Mouse (Mus musculus) midbrain, embryonic 10.5 days (tissue): Measurements from ENCODE around the gene Accs. TPM values are rescaled to one million over a fixed set of nuclear protein-coding genes. Genes with fewer than 3 reads are reported as not detected.

Experiments
- DNase-seq: peaks from one replicate; pipeline ENCODE4 v3.0.0-alpha.2; 2017; ENCODE audit warnings: low spot score
- H3K27ac ChIP-seq: fragments of 300-500 bp; sonication (generic); replicated peaks from 2 replicates; pipeline ENCODE4 v1.5.1; 2016; ENCODE audit warnings: mild to moderate bottlenecking
- H3K27me3 ChIP-seq: fragments of 300-500 bp; sonication (generic); 2 replicates; pipeline ENCODE4 v1.6.1; 2016; ENCODE audit warnings: low read depth, mild to moderate bottlenecking; ENCODE audit not compliant: poor library complexity, severe bottlenecking
- H3K36me3 ChIP-seq: fragments of 300-500 bp; sonication (generic); 2 replicates; pipeline ENCODE4 v1.6.1; 2016; ENCODE audit warnings: mild to moderate bottlenecking, moderate library complexity
- H3K4me1 ChIP-seq: fragments of 300-500 bp; sonication (generic); 2 replicates; pipeline ENCODE4 v1.6.1; 2016
- H3K4me3 ChIP-seq: fragments of 300-500 bp; sonication (generic); 2 replicates; pipeline ENCODE4 v1.5.1; 2016; ENCODE audit warnings: mild to moderate bottlenecking, moderate library complexity
- H3K9me3 ChIP-seq: fragments of 300-500 bp; sonication (generic); replicated peaks from 2 replicates; pipeline ENCODE4 v1.6.1; 2016; ENCODE audit warnings: mild to moderate bottlenecking
- WGBS: fragments of 180-500 bp; shearing (Covaris S2); methylation state at CpG from one replicate; pipeline ENCODE4 v1.1.7; 2016; 5-methylcytosine and 5-hydroxymethylcytosine counted together
- polyA plus RNA-seq: library from polyadenylated mRNA; unstranded; fragments of >200 nt; fragmentation: Nextera tagmentation; extraction: Ambion mirVana; gene quantifications from 2 replicates; pipeline ENCODE4 v1.2.1, GENCODE M21; 2016

Accs gene
- polyA plus RNA-seq, 1 experiment from 2014 or later: 7.2 TPM

GRCm38 (mm10) chr2:93874606-93875005, 24.9 kb upstream of the Accs start:
- no peaks in the 10 kb centered on the region for H3K36me3 ChIP-seq
- H3K4me3 ChIP-seq: no peak overlapping the region
- H3K4me1 ChIP-seq: peaks cover 19% of the 10 kb centered on the region
- DNase-seq: no peak
- H3K27ac ChIP-seq: peak overlapping the region; percentile 52; the same call in 1 of the 2 replicates
- WGBS: 89% methylated on average over 3 of the region's 3 CpGs
- no peaks in the 10 kb centered on the region for H3K27me3 ChIP-seq
- H3K9me3 ChIP-seq: no peaks in the 10 kb centered on the region

- Histone ChIP-seq H3K4me1 (peaks cover 19% of the 10 kb centered on the region), H3K9me3 (no peaks in the 10 kb centered on the region), H3K36me3 (no peaks in the 10 kb centered on the region), H3K4me3 (no peak overlapping the region), H3K27me3 (no peaks in the 10 kb centered on the region), H3K27ac (peak overlapping the region; percentile 52)
- 34% methylated on average over 2 of the region's 2 CpGs for WGBS
- no peak for DNase-seq
These were observed 24.4 kb upstream of the Accs start for GRCm38 (mm10) chr2:93874227-93874514.

- Histone ChIP-seq H3K4me3 (no peak overlapping the region), H3K9me3 (no peaks in the 10 kb centered on the region), H3K4me1 (peaks cover 19% of the 10 kb centered on the region), H3K27me3 (no peaks in the 10 kb centered on the region), H3K36me3 (no peaks in the 10 kb centered on the region), H3K27ac (peak overlapping the region; percentile 63)
- DNase-seq: peak; percentile 22
- 23% methylated on average over 12 of the region's 12 CpGs for WGBS
These were observed 23.9 kb upstream of the Accs start for GRCm38 (mm10) chr2:93873449-93874226.

- Histone ChIP-seq H3K27me3 (no peaks in the 10 kb centered on the region), H3K36me3 (no peaks in the 10 kb centered on the region), H3K9me3 (no peaks in the 10 kb centered on the region), H3K4me3 (no peak overlapping the region), H3K4me1 (peaks cover 19% of the 10 kb centered on the region), H3K27ac (no peak overlapping the region)
- no peak for DNase-seq
- 79% methylated on average over 7 of the region's 7 CpGs for WGBS
These were observed 22.5 kb upstream of the Accs start for GRCm38 (mm10) chr2:93872257-93872656.

- 89% methylated on average over 4 of the region's 4 CpGs for WGBS
- Histone ChIP-seq H3K27ac (no peak overlapping the region; the same call in 1 of the 2 replicates), H3K4me1 (peaks cover 19% of the 10 kb centered on the region), H3K36me3 (no peaks in the 10 kb centered on the region), H3K9me3 (no peaks in the 10 kb centered on the region), H3K4me3 (no peak overlapping the region), H3K27me3 (no peaks in the 10 kb centered on the region)
- DNase-seq: no peak
These were observed 21.7 kb upstream of the Accs start for GRCm38 (mm10) chr2:93871411-93871925.

- H3K36me3 ChIP-seq: no peaks in the 10 kb centered on the region
- WGBS: 50% methylated on average over 4 of the region's 4 CpGs
- H3K4me3 ChIP-seq: no peak overlapping the region
- no peak overlapping the region; the same call in 1 of the 2 replicates for H3K27ac ChIP-seq
- peaks cover 19% of the 10 kb centered on the region for H3K4me1 ChIP-seq
- no peaks in the 10 kb centered on the region for H3K27me3 ChIP-seq
- H3K9me3 ChIP-seq: no peaks in the 10 kb centered on the region
- peak; percentile 73 for DNase-seq
These were observed 21.1 kb upstream of the Accs start for GRCm38 (mm10) chr2:93870842-93871241.

- no peaks in the 10 kb centered on the region for H3K9me3 ChIP-seq
- DNase-seq: no peak
- no peak within 1 kb of the TSS for H3K27ac ChIP-seq
- H3K4me1 ChIP-seq: peaks cover 14% of the 10 kb centered on the region
- H3K27me3 ChIP-seq: no peaks in the 10 kb centered on the region
- no peaks in the 10 kb centered on the region for H3K36me3 ChIP-seq
- H3K4me3 ChIP-seq: no peak within 1 kb of the TSS
- WGBS: 78% methylated on average over 7 of the region's 7 CpGs
These were observed 19.4 kb upstream of the Accs start, which contains the start of gene Accsl for GRCm38 (mm10) chr2:93869107-93869600. Gene Accsl (minus strand): TSS chr2:93869157.

GRCm38 (mm10) chr2:93868566-93868965, 18.8 kb upstream of the Accs start:
- Histone ChIP-seq H3K4me3 (no peak overlapping the region), H3K27ac (no peak overlapping the region), H3K4me1 (peaks cover 8% of the 10 kb centered on the region), H3K36me3 (no peaks in the 10 kb centered on the region), H3K9me3 (no peaks in the 10 kb centered on the region), H3K27me3 (no peaks in the 10 kb centered on the region)
- no peak for DNase-seq
- 86% methylated on average over 11 of the region's 11 CpGs for WGBS

- Histone ChIP-seq H3K27me3 (no peaks in the 10 kb centered on the region), H3K4me3 (no peak overlapping the region), H3K9me3 (no peaks in the 10 kb centered on the region), H3K4me1 (no peaks in the 10 kb centered on the region), H3K36me3 (no peaks in the 10 kb centered on the region), H3K27ac (no peak overlapping the region)
- WGBS: 61% methylated on average over 4 of the region's 4 CpGs
- no peak for DNase-seq
These were observed 13.5 kb upstream of the Accs start for GRCm38 (mm10) chr2:93863229-93863628.

GRCm38 (mm10) chr2:93858845-93859244, 9.1 kb upstream of the Accs start:
- DNase-seq: no peak
- WGBS: 75% methylated on average over 12 of the region's 12 CpGs
- Histone ChIP-seq H3K9me3 (no peaks in the 10 kb centered on the region), H3K4me1 (no peaks in the 10 kb centered on the region), H3K4me3 (no peak overlapping the region), H3K27ac (no peak overlapping the region), H3K27me3 (no peaks in the 10 kb centered on the region), H3K36me3 (no peaks in the 10 kb centered on the region)

- 89% methylated on average over 1 of the region's 1 CpGs for WGBS
- H3K4me3 ChIP-seq: no peak overlapping the region
- DNase-seq: no peak
- H3K9me3 ChIP-seq: no peaks in the 10 kb centered on the region
- H3K27ac ChIP-seq: no peak overlapping the region
- peaks cover 15% of the 10 kb centered on the region for H3K36me3 ChIP-seq
- peaks cover 19% of the 10 kb centered on the region for H3K4me1 ChIP-seq
- 0 out of 2 replicates have a peak, but pooled peaks cover 7% of the 10 kb centered on the region for H3K27me3 ChIP-seq
These were observed 1.6 kb upstream of the Accs start for GRCm38 (mm10) chr2:93851303-93851702.

- Histone ChIP-seq H3K4me1 (peaks cover 19% of the 10 kb centered on the region), H3K36me3 (peaks cover 24% of the 10 kb centered on the region), H3K27ac (no peak overlapping the region), H3K4me3 (peak overlapping the region; percentile 79), H3K9me3 (no peaks in the 10 kb centered on the region), H3K27me3 (0 out of 2 replicates have a peak, but pooled peaks cover 7% of the 10 kb centered on the region)
- no peak for DNase-seq
- WGBS: 54% methylated on average over 13 of the region's 13 CpGs
These were observed 688 bp upstream of the Accs start for GRCm38 (mm10) chr2:93850317-93850944.

GRCm38 (mm10) chr2:93841349-93841748, 8.4 kb downstream of the Accs start:
- no peaks in the 10 kb centered on the region for H3K4me1 ChIP-seq
- H3K27ac ChIP-seq: no peak overlapping the region
- H3K9me3 ChIP-seq: no peaks in the 10 kb centered on the region
- H3K27me3 ChIP-seq: no peaks in the 10 kb centered on the region
- peaks cover 98% of the 10 kb centered on the region for H3K36me3 ChIP-seq
- H3K4me3 ChIP-seq: no peak overlapping the region
- WGBS: 86% methylated on average over 3 of the region's 3 CpGs
- no peak for DNase-seq
